Mouse (Mus musculus) liver, embryonic 16.5 days (tissue): ENCODE results near the gene Cspg4. TPM values are rescaled to one million over a fixed set of nuclear protein-coding genes. Genes with fewer than 3 reads are reported as not detected.

Experiments used
- ATAC-seq: fragments of 200-750 bp; cut with Nextera tagmentation; 2 replicates; pipeline ENCODE4 v1.8.0; 2017; ENCODE audit warnings: low read depth, mild to moderate bottlenecking, moderate number of reproducible peaks, moderate library complexity
- H3K27ac ChIP-seq: fragments of 300-500 bp; sonication (generic); 2 replicates; pipeline ENCODE4 v1.5.1; 2014; ENCODE audit warnings: mild to moderate bottlenecking, low read length
- H3K27me3 ChIP-seq: fragments of 300-500 bp; sonication (generic); 2 replicates; pipeline ENCODE4 v1.6.1; 2014; ENCODE audit warnings: low read depth, low read length, mixed read lengths; ENCODE audit not compliant: control insufficient read depth, insufficient read depth
- H3K36me3 ChIP-seq: fragments of 300-500 bp; sonication (generic); 2 replicates; pipeline ENCODE4 v1.6.1; 2014; ENCODE audit warnings: mild to moderate bottlenecking; ENCODE audit not compliant: control insufficient read depth, insufficient read depth
- H3K4me1 ChIP-seq: fragments of 300-500 bp; sonication (generic); 2 replicates; pipeline ENCODE4 v1.6.1; 2014; ENCODE audit warnings: low read depth, low read length, mixed read lengths; ENCODE audit not compliant: control insufficient read depth
- H3K4me2 ChIP-seq: fragments of 300-500 bp; sonication (generic); 2 replicates; pipeline ENCODE4 v1.6.1; 2014; ENCODE audit warnings: low read depth, low read length, mixed read lengths
- H3K4me3 ChIP-seq: fragments of 300-500 bp; sonication (generic); 2 replicates; pipeline ENCODE4 v1.5.1; 2014; ENCODE audit warnings: low read depth, mild to moderate bottlenecking, low read length
- H3K9ac ChIP-seq: fragments of 300-500 bp; sonication (generic); 2 replicates; pipeline ENCODE4 v1.6.1; 2014; ENCODE audit warnings: low read depth, low read length
- H3K9me3 ChIP-seq: fragments of 300-500 bp; sonication (generic); replicated peaks from 2 replicates; pipeline ENCODE4 v1.6.1; 2016; ENCODE audit warnings: low read length; ENCODE audit not compliant: control insufficient read depth
- WGBS: fragments of 180-500 bp; shearing (Covaris S2); extraction: QIAGEN DNeasy Blood & Tissue Kit; methylation state at CpG from one replicate; pipeline ENCODE4 v1.1.7; 2014; ENCODE audit not compliant: insufficient replicate concordance; 5-methylcytosine and 5-hydroxymethylcytosine counted together
- polyA plus RNA-seq: library from polyadenylated mRNA; unstranded; fragments of >200 nt; fragmentation: Nextera tagmentation; extraction: Ambion mirVana; gene quantifications from 2 replicates; pipeline ENCODE4 v1.2.1, GENCODE M21; 2015

The Cspg4 gene
- polyA plus RNA-seq, 1 experiment from 2014 or later = 0.87 TPM

DNA sequence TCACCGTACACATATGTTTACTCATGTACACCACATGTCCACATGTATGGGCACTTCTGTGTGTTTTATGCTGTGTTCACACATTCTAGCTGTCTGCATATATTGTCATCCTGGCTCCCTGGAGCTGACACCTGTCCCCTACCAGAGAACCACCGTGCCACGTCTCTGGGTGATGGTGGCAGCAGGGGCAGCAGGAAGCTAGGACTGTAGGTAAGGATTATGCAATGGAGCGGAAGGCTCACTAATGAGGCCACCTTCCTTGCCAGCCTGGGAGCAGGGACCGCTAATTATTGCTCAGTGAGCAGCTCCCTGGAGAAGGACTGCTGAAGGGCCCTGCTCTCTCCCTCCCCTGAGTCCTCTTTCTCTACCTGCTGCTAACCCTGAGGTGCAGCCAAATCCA is 24.1 kb upstream of the Cspg4 start:
- Histone ChIP-seq H3K9ac (no peak overlapping the region), H3K9me3 (no peaks in the 10 kb centered on the region), H3K4me1 (no peaks in the 10 kb centered on the region), H3K36me3 (no peaks in the 10 kb centered on the region), H3K4me2 (no peak overlapping the region), H3K27me3 (peaks cover 2% of the 10 kb centered on the region; the same call in 1 of the 2 replicates), H3K27ac (no peak overlapping the region), H3K4me3 (no peak overlapping the region)
- no peak for ATAC-seq
- 59% methylated on average over 5 of the region's 5 CpGs for WGBS

DNA sequence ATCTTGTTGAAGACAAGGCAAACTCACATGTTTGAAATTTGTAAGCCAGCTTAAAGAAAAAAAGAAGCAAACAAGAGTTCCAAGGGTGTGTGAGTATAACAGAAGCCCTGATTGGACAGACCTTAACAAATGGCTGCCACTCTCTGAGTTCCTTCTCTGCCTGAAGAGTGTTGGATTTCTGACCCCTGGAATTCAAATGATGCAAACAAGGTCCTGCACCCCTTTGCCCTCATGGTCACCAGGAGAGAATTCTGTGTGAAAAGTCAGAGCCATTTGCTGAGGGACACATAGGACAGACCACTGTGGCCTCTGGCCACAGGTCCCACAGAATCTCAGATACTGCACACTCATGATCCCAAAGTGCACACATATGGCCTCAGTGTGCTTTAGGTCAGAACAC is 23.0 kb upstream of the Cspg4 start:
- Histone ChIP-seq H3K9ac (no peak overlapping the region), H3K9me3 (no peaks in the 10 kb centered on the region), H3K4me3 (no peak overlapping the region), H3K27ac (no peak overlapping the region), H3K36me3 (no peaks in the 10 kb centered on the region), H3K27me3 (peaks cover 2% of the 10 kb centered on the region; the same call in 1 of the 2 replicates), H3K4me1 (no peaks in the 10 kb centered on the region), H3K4me2 (no peak overlapping the region)
- ATAC-seq = peak; percentile 32; the same call in 1 of the 2 replicates

DNA sequence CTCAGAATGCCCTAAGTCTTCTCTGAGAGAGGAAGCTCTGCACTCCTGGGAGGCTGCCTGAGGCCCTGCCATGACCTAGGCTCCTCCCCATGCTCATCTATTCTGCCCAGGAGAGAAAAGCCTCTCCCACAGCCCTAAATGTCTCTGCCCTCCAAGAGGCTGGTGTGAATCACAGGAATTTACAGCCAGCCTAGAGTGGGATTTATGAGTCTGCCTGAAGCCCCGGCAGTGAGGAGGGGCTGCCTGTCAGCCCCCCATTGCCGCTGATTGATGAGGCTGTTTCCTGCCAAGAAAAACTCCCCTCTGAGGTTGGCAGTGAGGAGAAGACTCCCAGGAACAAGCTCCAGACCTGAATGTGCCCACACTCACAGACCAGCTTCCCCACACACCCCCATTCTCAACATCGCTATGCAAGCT is 22.5 kb upstream of the Cspg4 start:
- WGBS = 32% methylated on average over 3 of the region's 3 CpGs

DNA sequence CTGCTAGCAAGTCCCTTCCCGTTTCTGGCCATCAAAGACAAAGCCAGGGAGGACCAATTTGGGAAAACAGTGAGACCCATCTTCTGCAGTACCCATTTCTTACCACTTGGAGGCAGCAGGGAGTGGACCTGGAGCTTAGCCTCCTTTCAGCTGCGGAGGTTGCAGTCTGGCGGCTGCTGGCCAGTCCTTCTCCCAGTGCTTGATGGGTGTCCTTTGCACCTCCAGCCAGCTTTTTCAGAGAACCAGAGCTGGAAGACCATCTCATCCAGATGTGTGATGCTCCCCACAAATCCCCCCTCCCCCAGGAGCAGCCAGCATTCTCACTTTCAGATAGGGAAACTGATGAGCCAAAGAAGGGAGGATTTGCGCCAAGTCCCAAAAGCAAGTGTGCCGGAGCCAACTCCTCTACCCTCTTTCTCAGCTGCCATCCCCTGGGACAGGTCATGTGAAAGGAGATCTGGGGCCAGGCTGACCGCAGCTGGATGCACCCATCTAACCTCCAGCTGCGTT is 21.1 kb upstream of the Cspg4 start:
- ATAC-seq = no peak
- WGBS = 34% methylated on average over 7 of the region's 7 CpGs
- H3K27ac ChIP-seq = no peak overlapping the region

More for the DNA sequence above, 22.5 kb upstream of the Cspg4 start:
- Histone ChIP-seq H3K4me1 (no peaks in the 10 kb centered on the region), H3K27me3 (peaks cover 2% of the 10 kb centered on the region; the same call in 1 of the 2 replicates), H3K9ac (no peak overlapping the region), H3K4me3 (no peak overlapping the region), H3K9me3 (no peaks in the 10 kb centered on the region), H3K4me2 (no peak overlapping the region), H3K36me3 (no peaks in the 10 kb centered on the region), H3K27ac (no peak overlapping the region)
- ATAC-seq = no peak

DNA sequence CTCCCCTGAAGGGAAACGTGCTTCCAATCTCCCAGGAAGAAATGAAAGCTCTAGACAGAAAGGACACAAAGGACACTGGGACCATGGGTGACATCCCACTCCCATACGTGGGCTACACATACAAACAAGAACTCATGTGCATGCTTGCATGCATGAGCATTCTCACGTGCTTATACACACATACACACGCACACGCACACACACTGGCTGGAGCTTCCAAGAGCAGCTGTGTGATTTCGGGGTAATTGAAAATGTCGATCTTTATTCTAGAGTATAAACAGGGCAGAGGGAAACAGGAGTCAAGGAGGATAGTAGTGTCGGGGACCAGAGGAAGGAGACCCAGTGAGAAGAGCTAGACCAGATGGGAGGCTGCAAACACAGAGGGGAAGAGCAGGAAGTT is 20.2 kb upstream of the Cspg4 start:
- WGBS = 59% methylated on average over 8 of the region's 8 CpGs

More for the DNA sequence above, 21.1 kb upstream of the Cspg4 start:
- Histone ChIP-seq H3K9me3 (no peaks in the 10 kb centered on the region), H3K4me1 (no peaks in the 10 kb centered on the region), H3K4me2 (no peak overlapping the region), H3K9ac (no peak overlapping the region), H3K27me3 (peaks cover 2% of the 10 kb centered on the region; the same call in 1 of the 2 replicates), H3K4me3 (no peak overlapping the region), H3K36me3 (no peaks in the 10 kb centered on the region)

DNA sequence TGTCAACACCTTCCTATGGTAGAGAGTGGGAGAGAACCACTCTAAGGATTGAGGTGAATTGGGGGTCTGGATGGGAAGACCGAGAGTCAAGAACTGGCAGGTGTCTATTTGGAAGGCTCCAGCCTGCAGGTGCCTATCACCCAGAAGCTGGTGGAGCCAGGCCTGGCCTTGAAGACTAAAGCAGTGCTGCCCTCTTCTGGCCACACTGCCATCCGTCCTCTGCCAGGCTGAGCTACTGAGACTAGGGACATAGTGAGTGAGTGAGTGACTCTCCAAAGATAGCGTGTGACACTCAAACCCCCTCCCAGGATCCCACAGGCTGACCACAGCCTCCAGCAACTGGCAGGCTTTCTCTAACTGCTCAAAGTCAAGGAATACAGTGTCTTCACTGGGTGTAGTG is 17.3 kb upstream of the Cspg4 start:
- Histone ChIP-seq H3K9me3 (no peaks in the 10 kb centered on the region), H3K9ac (no peak overlapping the region), H3K4me1 (no peaks in the 10 kb centered on the region), H3K4me3 (no peak overlapping the region), H3K4me2 (no peak overlapping the region), H3K27ac (no peak overlapping the region), H3K36me3 (no peaks in the 10 kb centered on the region), H3K27me3 (peaks cover 2% of the 10 kb centered on the region; the same call in 1 of the 2 replicates)
- no peak for ATAC-seq
- 15% methylated on average over 3 of the region's 3 CpGs for WGBS

More for the DNA sequence above, 20.2 kb upstream of the Cspg4 start:
- Histone ChIP-seq H3K36me3 (no peaks in the 10 kb centered on the region), H3K4me3 (no peak overlapping the region), H3K9me3 (no peaks in the 10 kb centered on the region), H3K27me3 (peaks cover 2% of the 10 kb centered on the region; the same call in 1 of the 2 replicates), H3K27ac (no peak overlapping the region), H3K4me1 (no peaks in the 10 kb centered on the region), H3K4me2 (no peak overlapping the region), H3K9ac (no peak overlapping the region)
- no peak for ATAC-seq

DNA sequence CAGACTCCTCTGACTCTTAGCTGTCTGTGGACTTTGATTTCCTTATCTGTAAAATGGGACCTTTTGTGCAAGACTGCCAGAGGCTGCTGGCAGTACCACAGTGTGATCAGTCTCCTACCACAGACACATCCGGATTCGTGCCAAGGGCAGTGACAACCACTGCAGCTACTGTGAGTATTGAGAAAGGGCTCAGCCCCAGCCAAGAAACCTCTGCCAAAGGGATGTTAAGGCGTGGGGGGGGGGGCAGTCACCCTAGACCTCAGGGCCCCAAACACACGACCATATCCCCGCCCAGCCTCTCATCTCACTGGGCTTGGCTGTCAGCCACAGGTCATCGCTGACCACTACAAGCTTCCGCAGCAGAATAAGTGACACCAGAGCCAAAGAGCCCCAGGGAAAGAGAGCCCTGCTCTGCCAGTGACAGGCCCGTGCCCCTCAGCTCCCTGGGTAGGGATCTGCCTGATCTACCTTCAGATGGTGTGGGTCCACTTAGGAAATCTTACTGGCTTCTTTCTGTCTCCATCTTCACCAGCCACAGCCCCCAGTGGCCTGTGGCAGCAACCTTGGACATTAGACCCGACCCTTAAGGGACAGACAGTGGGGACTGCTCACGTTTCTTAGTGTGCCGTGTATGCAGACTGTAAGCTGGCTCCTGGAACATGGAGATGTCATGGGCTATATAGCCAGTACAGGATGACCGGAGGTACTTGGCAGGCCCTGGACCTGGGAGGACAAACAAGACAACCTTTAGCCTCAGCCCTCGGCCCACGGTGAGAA is 14.5 kb upstream of the Cspg4 start:
- Histone ChIP-seq H3K27me3 (no peaks in the 10 kb centered on the region), H3K9me3 (no peaks in the 10 kb centered on the region), H3K36me3 (no peaks in the 10 kb centered on the region), H3K27ac (no peak overlapping the region), H3K4me3 (no peak overlapping the region), H3K4me1 (no peaks in the 10 kb centered on the region), H3K4me2 (no peak overlapping the region), H3K9ac (no peak overlapping the region)
- WGBS = 54% methylated on average over 14 of the region's 14 CpGs
- ATAC-seq = no peak

DNA sequence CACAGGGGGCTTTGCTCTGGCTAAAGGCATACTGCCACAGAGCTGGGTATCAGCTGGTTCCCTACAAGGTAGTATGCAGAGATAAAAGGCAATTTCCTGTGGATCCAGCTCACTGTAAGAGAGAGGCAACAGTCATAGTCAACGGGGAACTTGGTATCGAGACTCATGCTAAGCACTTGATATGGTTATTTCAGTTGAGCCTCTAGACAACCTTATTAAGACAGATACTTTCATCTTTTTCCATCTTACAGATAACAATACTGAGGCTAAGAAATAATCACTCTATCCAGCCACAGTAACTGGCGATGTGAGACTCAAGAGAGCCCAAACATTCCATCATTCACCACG is 14.0 kb upstream of the Cspg4 start:
- H3K9ac ChIP-seq = no peak overlapping the region
- no peak overlapping the region for H3K4me2 ChIP-seq
- H3K4me3 ChIP-seq = no peak overlapping the region
- no peaks in the 10 kb centered on the region for H3K9me3 ChIP-seq
- H3K27me3 ChIP-seq = no peaks in the 10 kb centered on the region
- no peaks in the 10 kb centered on the region for H3K36me3 ChIP-seq
- no peak overlapping the region for H3K27ac ChIP-seq
- ATAC-seq = no peak
- no peaks in the 10 kb centered on the region for H3K4me1 ChIP-seq
- 36% methylated on average over 4 of the region's 4 CpGs for WGBS

DNA sequence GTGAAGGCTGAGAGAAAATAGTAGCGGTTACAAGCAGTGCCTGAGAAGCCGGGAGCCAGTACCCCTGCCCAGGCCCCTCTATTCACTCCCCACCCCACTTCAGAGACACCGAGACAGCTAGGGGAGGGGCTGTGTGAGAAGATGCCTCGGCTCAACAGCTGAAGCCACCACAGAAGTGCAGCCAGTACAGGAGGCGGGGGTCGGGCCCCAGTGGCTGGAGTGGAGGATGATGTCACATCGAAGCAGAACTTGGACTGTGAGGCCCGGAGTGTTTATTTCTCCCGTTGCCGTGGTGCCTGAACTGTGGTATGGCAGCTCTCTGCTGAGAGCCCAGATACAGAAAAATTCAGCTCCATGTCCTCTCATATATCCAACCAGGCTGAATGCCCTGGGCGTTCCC is 13.1 kb upstream of the Cspg4 start:
- Histone ChIP-seq H3K27ac (no peak overlapping the region), H3K4me1 (no peaks in the 10 kb centered on the region), H3K9ac (no peak overlapping the region), H3K4me3 (no peak overlapping the region), H3K36me3 (no peaks in the 10 kb centered on the region), H3K4me2 (no peak overlapping the region), H3K9me3 (no peaks in the 10 kb centered on the region), H3K27me3 (no peaks in the 10 kb centered on the region)
- WGBS = 34% methylated on average over 11 of the region's 11 CpGs
- no peak for ATAC-seq
